Mouse (Mus musculus) right cerebral cortex, postnatal 4 days (tissue): ENCODE results near the gene Txlna.

Experiments used
- DNase-seq: peaks from one replicate; pipeline ENCODE4 v3.0.0-alpha.2; 2022

Txlna gene

DNA sequence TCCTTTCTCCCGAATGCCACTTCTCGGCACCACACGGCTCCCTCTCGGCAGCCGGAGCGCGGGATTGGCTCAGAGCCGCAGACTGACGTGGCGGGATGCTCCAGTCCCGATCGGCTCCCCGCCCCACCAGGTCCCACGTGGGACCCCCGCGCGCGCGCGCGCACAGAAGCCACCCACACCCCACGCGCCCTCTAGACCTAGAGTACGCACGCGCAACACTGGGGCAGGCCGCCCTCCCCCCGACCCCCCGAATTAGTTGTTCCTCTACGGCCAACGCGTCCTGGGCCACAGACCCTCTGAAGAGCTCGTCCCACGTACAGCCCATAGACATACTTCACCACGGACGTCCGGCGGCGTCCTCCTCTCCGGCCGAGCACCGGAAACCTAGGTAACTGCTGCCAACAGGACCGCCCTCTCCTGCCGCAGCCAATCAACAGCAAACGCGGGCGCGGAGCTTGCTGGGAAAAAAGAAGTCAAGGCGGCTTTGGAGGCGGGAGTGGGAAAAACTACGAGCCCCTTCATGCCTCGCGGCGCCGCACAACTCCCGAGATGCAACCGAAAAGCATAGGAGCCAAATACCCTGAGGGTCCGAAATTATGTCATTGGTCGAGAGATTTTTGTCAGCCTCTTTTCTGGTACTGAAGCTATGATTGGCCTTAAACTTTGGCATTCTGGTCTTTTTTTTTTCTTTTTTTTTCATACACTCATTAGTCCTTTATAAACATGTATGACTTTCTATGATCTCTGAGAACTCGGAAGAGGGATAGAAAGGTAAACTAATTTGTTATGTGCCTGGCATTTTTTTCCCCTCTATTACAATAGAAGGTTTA, at the start of gene Txlna:
TSS of gene Txlna (minus strand) at position 428 of the 830 bp plus-strand sequence.
- DNase-seq, result peak; percentile 99

DNA sequence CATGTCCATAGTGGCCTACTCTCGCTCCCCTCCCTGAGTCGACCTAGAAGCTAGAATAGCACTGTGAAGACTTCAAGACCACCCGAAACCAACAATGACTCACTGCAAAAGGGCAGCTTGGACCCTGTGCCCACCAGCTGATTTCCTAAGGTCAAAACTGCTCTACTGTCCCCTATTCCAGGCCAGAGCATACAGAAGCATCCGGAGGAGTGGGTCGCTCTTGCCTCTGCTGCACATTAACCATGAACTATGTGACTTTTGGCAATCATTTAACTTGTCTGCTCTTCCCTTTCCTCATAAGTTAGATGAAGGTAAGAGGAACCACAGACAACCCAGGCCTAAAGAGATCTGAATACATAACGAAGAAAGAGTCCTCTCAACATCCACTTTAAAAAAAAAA, 43.7 kb upstream of the Txlna start:
- no peak for DNase-seq

- no peak for DNase-seq
These were observed 43.1 kb upstream of the Txlna start for GRCm38 (mm10) chr4:129683901-129684493.

DNA sequence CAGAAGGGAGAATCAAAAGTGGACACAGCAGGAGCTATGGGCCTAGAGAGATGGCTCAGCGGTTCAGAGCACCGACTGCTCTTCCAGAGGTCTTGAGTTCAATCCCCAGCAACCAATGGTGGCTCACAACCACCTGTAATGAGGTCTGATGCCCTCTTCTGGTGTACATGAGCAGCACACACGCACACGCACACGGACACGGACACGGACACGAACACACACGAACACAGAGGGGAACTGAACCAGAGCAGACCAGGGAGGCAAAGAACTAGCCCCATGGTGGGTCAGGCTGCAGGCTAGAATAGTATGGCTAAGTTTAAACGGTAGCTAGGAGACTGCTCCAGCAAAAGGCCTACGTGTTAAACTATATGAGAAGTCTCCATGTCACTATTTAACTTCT, 41.0 kb upstream of the Txlna start:
- DNase-seq, result no peak

DNA sequence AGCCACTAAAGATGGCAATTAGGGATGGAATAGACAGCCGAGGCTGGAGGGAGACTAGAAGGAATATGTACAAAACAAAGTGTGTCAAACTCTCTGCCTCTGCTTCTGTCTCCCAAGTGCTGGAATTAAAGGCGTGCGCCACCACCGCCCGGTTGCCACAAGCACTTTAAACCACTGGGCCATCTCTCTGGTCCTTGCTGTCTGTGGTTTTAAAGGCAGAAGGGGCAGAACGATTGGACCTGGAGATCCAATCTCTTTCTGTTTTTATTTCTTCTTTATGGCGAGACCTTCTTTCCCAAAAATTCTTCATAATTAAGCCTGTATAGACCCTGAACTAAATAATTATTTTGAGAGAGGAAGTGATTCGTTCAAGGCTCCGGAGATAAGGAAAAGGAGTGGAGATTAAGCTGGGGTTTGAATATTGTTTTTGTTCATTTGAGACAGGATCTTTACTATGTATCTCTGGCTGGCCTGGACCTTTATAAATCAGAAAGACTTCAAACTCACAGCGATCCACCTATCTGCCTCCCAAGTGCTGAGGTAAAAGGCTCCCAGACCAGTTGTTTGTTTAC, 32.1 kb upstream of the Txlna start:
- no peak for DNase-seq

DNA sequence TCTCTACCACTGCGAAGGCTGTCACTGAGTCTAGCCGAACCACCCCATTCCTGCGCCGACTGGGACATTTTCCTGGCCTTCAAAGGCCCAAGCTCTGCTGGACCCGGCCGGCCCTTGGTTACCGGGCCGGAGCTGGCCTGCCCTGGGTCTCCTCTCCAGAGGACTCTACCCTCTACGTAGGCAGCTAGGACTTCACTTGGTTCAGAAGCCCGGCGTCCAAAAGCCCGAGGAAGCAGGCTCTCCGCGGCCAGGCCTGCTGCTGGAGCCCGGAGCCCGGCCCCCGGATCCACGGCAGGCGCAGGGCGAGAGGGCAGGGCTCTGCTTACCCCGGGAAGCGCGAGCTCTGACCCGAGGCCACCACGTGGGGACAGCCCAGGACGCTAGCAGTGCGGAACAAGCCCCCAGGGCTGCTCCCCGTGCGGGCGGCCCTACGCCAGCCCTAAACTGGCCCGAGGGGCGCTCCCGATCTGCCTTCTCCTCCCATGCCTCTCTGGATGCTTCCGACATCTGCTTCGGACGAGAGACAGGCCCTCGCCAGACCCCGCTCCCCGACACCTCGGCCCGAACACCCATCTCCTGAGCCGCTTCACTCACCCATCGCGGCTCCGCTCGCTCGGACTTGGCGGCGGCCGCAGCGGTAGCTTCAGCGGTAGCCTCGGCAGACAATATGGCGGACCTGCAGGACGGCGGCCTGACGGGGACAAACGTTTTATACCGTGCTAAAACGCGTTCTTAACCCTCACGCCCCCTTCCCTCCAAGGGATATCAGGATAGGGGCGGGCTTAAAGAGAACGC, 31.4 kb upstream of the Txlna start, which contains the start of gene Kpna6:
TSS of gene Kpna6 (minus strand) at position 685 of the 795 bp plus-strand sequence.
- peak; percentile 85 for DNase-seq

- peak; percentile 20 for DNase-seq
These were observed 30.7 kb upstream of the Txlna start for GRCm38 (mm10) chr4:129671491-129672082.

GRCm38 (mm10) chr4:129662255-129662813, 21.5 kb upstream of the Txlna start:
- no peak for DNase-seq

DNA sequence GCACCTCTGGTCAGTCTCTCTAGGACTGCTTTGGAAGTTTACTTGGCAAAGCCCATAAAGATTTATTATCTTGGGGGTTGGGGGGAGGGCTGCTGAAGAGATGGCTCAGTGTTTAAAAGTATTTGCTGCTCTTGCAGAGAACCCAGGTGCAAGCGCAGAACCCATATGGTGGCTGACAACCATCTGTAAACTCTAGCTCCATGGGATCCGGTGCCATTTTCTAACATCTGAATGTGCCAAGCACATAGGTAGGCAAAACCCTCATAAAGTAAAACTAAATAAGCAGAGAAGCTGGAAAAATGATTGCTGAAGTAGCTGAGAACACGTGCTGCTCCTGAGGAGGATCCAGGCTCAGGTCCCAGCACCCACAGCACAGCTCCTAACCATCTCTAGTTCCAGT, 20.7 kb upstream of the Txlna start:
- no peak for DNase-seq

GRCm38 (mm10) chr4:129654770-129655169, 13.9 kb upstream of the Txlna start:
- DNase-seq, result no peak

GRCm38 (mm10) chr4:129650359-129650758, 9.5 kb upstream of the Txlna start:
- no peak for DNase-seq

- no peak for DNase-seq
These were observed 7.8 kb upstream of the Txlna start for GRCm38 (mm10) chr4:129648656-129649055.

GRCm38 (mm10) chr4:129645204-129645603, 4.3 kb upstream of the Txlna start:
- DNase-seq, result no peak

DNA sequence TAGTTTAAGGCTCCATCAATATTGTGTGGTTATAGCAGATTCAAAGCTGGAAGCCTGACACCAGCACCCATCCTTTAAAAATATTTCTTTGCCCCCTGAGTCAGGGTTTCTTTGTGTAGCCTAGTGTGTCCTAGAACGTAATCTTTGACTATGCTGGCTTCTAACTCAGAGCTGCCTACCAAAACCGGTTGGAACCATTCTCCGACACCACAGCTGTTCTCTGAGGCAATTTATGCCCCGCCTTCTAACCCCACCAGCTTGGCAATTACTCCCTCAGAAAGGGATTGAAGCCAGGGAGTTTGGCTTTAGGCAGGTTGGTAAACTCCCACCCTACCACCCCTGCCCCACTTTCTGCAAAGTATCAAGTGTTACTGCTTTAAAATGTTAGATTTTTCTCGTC, 891 bp upstream of the Txlna start:
- no peak for DNase-seq

- no peak for DNase-seq
These were observed 696 bp downstream of the Txlna start for GRCm38 (mm10) chr4:129640101-129640637.

- no peak for DNase-seq
These were observed 1.6 kb downstream of the Txlna start for GRCm38 (mm10) chr4:129639221-129639620.

DNA sequence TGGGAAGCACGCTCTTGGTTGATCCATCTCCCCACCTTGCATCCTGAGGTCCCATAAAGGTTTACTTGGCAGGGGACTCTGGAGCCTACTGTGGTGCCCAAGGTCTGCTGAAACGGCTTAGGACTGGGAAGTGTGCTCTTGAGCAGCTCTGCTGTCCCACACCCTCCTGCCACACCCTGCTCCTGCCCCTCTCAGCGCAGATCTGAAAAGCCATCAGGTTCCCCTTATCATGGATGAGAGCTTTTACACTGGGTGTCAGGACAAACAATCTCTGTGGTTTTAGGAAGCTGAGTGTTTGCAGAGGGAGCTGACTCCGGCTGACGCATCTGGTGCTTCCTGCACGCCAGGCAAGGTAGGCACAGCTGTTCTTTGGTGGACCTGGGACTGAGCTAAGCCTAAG, 7.0 kb downstream of the Txlna start:
- no peak for DNase-seq

DNA sequence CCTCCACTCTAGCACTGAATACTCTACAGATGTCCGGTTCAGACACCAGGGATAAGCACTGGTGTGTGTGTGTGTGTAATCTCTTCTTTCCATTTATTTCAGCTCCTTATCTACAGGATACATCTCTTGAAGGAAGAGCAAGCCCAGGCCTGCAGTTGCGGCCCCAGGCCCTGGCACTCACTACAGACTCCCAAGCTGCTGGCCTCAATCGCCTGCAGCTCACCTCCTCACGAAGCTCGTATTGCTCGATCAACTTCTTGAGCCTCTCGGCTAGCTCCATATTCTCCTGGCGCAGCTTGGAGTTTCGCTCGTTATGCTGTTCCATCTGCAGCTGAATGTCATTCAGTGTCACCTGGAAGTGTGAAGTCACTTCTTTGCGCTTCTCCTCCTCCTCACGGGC, 9.0 kb downstream of the Txlna start:
- DNase-seq, result no peak

DNA sequence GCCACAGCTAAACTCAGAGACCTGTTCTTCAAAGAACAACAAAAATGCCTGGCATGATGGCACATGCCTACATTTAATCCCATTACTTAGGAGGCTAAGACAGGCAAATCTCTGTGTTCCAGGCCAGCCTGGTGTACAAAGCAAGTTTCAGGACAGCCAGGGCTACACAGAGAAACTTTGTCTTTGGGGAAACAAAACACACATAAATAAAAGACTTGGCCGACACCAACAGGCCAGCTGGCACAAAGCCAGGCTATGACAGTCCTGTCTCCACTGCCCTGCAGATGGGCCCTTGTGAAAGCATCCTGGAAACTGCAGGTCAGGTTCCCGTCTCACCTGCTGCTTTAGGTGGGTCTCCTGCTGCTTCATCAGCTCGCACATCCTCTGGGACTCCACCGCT, 9.9 kb downstream of the Txlna start:
- DNase-seq, result no peak

DNA sequence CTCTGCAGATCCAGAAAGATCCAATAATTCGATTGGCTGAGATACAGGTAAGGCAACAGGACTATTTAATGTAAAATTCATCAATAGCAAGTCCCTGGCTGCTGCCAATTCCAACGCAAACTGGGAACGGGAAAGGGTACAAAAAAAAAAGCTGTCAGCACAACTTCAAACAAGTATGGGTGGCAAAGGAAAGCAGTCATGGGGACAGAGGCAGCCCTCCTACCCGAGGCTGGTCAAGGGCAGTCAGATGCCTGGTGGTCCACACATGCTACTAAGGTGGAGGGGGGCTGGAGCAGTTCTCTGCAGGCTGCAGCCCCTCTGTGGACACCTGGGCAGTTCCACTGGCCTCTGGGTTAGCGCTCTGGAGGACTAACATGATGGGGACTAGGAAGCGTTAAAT, 14.8 kb downstream of the Txlna start:
- no peak for DNase-seq

DNA sequence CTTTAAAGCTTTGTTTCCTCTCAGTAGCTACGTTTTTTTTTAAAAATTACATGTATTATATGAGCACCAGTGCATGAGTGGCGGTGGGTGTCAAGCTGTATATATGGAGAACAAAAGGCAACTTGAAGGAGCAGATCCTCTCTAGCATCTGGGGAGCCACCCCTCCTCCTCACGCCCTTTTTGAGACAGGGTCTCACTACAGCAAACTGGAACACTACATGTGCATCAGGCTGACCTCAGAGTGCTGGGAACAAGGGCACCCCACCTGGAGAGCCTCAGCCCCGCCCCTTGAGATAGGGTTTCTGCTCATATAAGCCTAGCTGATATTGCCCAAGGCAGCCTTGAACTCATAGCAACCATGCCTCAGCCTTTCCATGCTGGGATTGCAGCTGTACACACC, 15.4 kb downstream of the Txlna start:
- no peak for DNase-seq

GRCm38 (mm10) chr4:129625029-129625370, 15.9 kb downstream of the Txlna start:
- DNase-seq, result peak; percentile 59
